Mouse (Mus musculus) neural tube, embryonic 12.5 days (tissue): ENCODE data around the gene Olfr173. TPM values are rescaled to one million over a fixed set of nuclear protein-coding genes. Genes with fewer than 3 reads are reported as not detected.

Source experiments
- ATAC-seq: fragments of 200-750 bp; cut with Nextera tagmentation; 2 replicates; pipeline ENCODE4 v1.8.0; 2017; ENCODE audit warnings: low read depth, mild to moderate bottlenecking, moderate TSS enrichment, moderate library complexity; ENCODE audit not compliant: low FRiP score
- H3K27ac ChIP-seq: fragments of 300-500 bp; sonication (generic); 2 replicates; pipeline ENCODE4 v1.5.1; 2016
- H3K27me3 ChIP-seq: fragments of 300-500 bp; sonication (generic); replicated peaks from 2 replicates; pipeline ENCODE4 v1.6.1; 2016; ENCODE audit warnings: mild to moderate bottlenecking
- H3K36me3 ChIP-seq: fragments of 300-500 bp; sonication (generic); 2 replicates; pipeline ENCODE4 v1.6.1; 2016; ENCODE audit warnings: mild to moderate bottlenecking
- H3K4me1 ChIP-seq: fragments of 300-500 bp; sonication (generic); 2 replicates; pipeline ENCODE4 v1.6.1; 2016
- H3K4me2 ChIP-seq: fragments of 300-500 bp; sonication (generic); replicated peaks from 2 replicates; pipeline ENCODE4 v1.6.1; 2016; ENCODE audit warnings: mild to moderate bottlenecking
- H3K4me3 ChIP-seq: fragments of 300-500 bp; sonication (generic); 2 replicates; pipeline ENCODE4 v1.5.1; 2016
- H3K9ac ChIP-seq: fragments of 300-500 bp; sonication (generic); 2 replicates; pipeline ENCODE4 v1.6.1; 2016; ENCODE audit warnings: mild to moderate bottlenecking
- H3K9me3 ChIP-seq: fragments of 300-500 bp; sonication (generic); 2 replicates; pipeline ENCODE4 v1.6.1; 2016; ENCODE audit warnings: mild to moderate bottlenecking
- WGBS: fragments of 180-500 bp; shearing (Covaris S2); methylation state at CpG from one replicate; pipeline ENCODE4 v1.1.7; 2016; 5-methylcytosine and 5-hydroxymethylcytosine counted together
- microRNA-seq: library from miRNA; unstranded; fragments of <30 nt; microRNA quantifications from one replicate; pipeline ENCODE4, GENCODE M21; 2017
- polyA plus RNA-seq: library from polyadenylated mRNA; unstranded; fragments of >200 nt; fragmentation: Nextera tagmentation; extraction: Ambion mirVana; gene quantifications from 2 replicates; pipeline ENCODE4 v1.2.1, GENCODE M21; 2016

The Olfr173 gene
- not detected in 2 replicates for polyA plus RNA-seq

DNA sequence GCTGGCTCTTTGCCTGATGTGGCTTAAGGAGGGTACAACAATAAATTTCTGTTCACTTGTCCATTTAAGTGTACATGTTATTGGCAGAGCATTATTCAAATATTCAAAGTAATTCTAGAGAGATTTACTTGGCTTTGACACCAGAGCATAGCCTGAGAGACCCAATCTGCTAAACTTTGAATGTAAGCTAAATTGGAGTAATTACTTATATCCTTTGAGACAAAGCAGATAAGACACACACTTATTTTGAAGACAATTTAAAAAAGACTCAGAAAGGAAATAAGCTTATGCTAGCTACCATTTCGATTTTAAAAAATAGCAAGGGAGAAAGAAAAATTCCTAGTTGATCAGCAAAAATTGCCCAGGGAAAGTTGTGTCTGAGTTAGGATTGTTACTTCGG lies at the start of gene Olfr173:
TSS of gene Olfr173 (minus strand) at position 101 of the 400 bp plus-strand sequence.
- no peak within 1 kb of the TSS for H3K27ac ChIP-seq
- H3K36me3 ChIP-seq = no peaks in the 10 kb centered on the region
- H3K9me3 ChIP-seq = no peaks in the 10 kb centered on the region
- 72% methylated on average over 2 of the region's 2 CpGs for WGBS
- no peak for ATAC-seq
- no peak within 1 kb of the TSS for H3K4me2 ChIP-seq
- no peak within 1 kb of the TSS for H3K4me3 ChIP-seq
- H3K27me3 ChIP-seq = no peaks in the 10 kb centered on the region
- H3K9ac ChIP-seq = no peak within 1 kb of the TSS
- no peaks in the 10 kb centered on the region for H3K4me1 ChIP-seq

DNA sequence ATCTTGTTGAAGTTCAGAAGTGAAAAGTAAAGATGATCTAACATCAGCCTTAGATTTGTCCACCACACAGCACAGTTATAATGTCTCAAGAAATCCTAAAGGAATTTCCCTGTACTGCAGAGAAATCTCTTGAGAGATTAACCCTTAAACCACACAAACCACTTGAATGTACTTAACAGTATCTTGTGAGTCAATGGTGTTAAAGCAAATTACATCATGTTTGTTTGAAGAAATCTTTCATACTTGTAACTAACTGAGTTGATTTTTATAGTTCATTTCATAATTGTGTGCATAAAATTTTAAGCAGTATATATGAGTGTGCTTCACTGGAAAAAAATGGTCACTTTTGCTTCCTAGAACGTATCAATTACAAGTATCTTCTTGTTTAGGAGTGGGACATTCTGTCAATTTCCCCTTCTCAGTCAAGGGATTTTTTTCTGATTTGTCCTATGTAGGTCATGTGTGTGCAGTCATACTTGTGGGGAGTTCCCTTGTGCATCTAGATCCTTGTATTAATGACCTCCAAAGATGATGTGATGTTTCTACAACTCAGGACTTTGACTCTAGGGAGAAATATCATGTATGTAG lies 26.8 kb upstream of the Olfr173 start, which contains the start of gene Olfr175-ps1:
TSS of gene Olfr175-ps1 (minus strand) at position 51 of the 588 bp plus-strand sequence.
- Histone ChIP-seq H3K9ac (no peak within 1 kb of the TSS), H3K27ac (no peak within 1 kb of the TSS), H3K27me3 (no peaks in the 10 kb centered on the region), H3K4me1 (no peaks in the 10 kb centered on the region), H3K9me3 (no peaks in the 10 kb centered on the region), H3K4me3 (no peak within 1 kb of the TSS), H3K4me2 (no peak within 1 kb of the TSS), H3K36me3 (no peaks in the 10 kb centered on the region)
- 88% methylated on average over 1 of the region's 1 CpGs for WGBS
- no peak for ATAC-seq

DNA sequence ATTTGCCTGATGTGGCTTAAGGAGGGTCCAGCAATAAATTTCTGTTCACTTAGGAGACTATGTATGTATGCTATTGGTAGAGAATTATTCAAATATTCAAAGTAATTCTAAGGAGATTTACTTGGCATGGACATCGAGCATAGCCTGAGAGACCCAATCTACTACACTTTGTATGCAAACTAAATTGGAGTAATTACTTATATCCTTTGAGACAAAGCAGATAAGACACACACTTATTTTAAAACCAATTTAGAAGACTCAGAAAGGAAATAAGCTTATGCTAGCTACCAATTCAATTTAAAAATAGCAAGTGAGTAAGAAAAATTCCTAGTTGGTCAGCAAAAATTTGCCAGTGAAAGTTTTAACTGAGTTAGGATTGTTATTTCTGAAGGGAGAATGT lies 37.0 kb downstream of the Olfr173 start, which contains the start of gene Olfr172:
TSS of gene Olfr172 (minus strand) at position 101 of the 400 bp plus-strand sequence.
- no peak for ATAC-seq
- H3K4me1 ChIP-seq = no peaks in the 10 kb centered on the region
- no peak within 1 kb of the TSS for H3K4me3 ChIP-seq
- H3K4me2 ChIP-seq = no peak within 1 kb of the TSS
- WGBS = 90% methylated on average over 1 of the region's 1 CpGs
- H3K9ac ChIP-seq = no peak within 1 kb of the TSS
- H3K27ac ChIP-seq = no peak within 1 kb of the TSS
- no peaks in the 10 kb centered on the region for H3K36me3 ChIP-seq
- H3K9me3 ChIP-seq = no peaks in the 10 kb centered on the region
- no peaks in the 10 kb centered on the region for H3K27me3 ChIP-seq

DNA sequence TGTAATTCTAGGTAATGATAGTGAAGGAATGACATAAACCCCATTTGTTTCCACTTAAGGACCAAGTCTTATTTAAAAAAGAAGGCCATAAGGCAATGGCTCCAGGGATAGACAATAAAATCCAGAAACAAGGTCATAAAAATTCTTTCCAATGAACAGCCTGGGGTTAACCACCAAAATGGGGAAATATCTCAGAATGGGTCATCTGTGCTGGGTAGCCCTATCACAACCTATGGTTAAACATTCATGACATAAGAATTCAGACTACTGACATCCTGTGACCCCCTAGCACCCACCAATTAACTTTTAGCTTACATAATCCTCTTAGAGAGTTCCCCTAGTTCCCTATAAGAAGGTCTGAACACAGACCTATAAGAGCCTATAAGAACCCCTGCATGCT lies 43.9 kb downstream of the Olfr173 start:
- no peak overlapping the region for H3K4me3 ChIP-seq
- H3K27ac ChIP-seq = no peak overlapping the region
- no peaks in the 10 kb centered on the region for H3K36me3 ChIP-seq
- no peaks in the 10 kb centered on the region for H3K27me3 ChIP-seq
- no peaks in the 10 kb centered on the region for H3K4me1 ChIP-seq
- H3K4me2 ChIP-seq = no peak overlapping the region
- H3K9me3 ChIP-seq = no peaks in the 10 kb centered on the region
- H3K9ac ChIP-seq = no peak overlapping the region
- ATAC-seq = no peak

DNA sequence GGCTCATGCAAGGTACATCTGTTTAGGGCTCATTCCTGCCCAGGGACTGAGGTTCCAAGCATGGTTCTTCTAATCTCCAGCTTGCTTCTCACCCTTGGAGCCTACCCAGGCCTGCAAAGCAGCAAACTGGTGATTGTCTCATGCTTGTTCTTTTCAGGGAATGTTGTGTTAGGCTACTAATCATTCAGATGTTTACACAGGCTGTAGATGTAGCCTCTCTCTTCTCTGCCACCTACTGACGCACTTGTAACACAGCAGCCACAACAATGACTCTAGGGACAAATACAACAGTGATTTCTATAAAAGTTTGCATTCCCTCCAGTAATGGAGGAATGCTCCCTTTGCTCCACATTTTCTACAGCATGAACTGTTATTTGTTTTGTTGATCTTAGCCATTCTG lies 48.8 kb downstream of the Olfr173 start:
- Histone ChIP-seq H3K9ac (no peak overlapping the region), H3K4me3 (no peak overlapping the region), H3K4me1 (no peaks in the 10 kb centered on the region), H3K27ac (no peak overlapping the region), H3K4me2 (no peak overlapping the region), H3K27me3 (no peaks in the 10 kb centered on the region), H3K9me3 (no peaks in the 10 kb centered on the region), H3K36me3 (no peaks in the 10 kb centered on the region)
- 21% methylated on average over 1 of the region's 1 CpGs for WGBS
- no peak for ATAC-seq

DNA sequence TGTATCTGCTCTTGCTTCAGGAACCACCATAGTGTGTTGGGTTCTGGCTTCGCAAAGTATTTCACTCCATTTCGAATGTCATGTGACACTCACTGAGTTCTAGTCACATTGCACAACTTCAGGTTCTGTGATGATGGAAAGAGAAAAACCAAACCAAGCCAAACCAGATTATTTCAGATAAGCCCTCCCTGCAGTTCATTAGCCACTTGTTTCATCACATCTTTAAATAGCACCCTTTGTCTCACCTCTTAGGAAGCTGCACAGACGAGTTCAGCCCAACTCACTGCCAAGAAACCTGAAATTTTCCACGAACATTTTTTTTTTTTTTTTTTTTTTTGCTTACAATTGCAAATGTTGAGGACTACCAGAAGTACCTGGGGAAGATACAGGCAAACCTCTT lies 53.4 kb downstream of the Olfr173 start:
- no peak for ATAC-seq
- WGBS = 84% methylated on average over 4 of the region's 4 CpGs
- Histone ChIP-seq H3K27ac (no peak overlapping the region), H3K4me2 (no peak overlapping the region), H3K27me3 (no peaks in the 10 kb centered on the region), H3K9ac (no peak overlapping the region), H3K4me1 (no peaks in the 10 kb centered on the region), H3K9me3 (no peaks in the 10 kb centered on the region), H3K36me3 (no peaks in the 10 kb centered on the region), H3K4me3 (no peak overlapping the region)

Small RNAs within 50 kb of the gene (microRNA-seq; reads per million reads assigned to microRNA genes)
- not detected for gene Gm27564

Other genes starting within 250 kb of the Olfr173 start
- not detected in 2 replicates for gene Gm813, start 183.3 kb downstream of the Olfr173 start, polyA plus RNA-seq
- 0.18 TPM in 1 of 2 replicates, not detected in the other for gene E330017A01Rik, start 161.5 kb downstream of the Olfr173 start, polyA plus RNA-seq
- 19.9 and 20.9 TPM in 2 replicates for gene Cpox, start 130.0 kb downstream of the Olfr173 start, polyA plus RNA-seq
- not detected in 2 replicates for gene Gpr15, start 81.2 kb downstream of the Olfr173 start, polyA plus RNA-seq
- 113 and 121 TPM in 2 replicates for gene Cldnd1, start 72.4 kb downstream of the Olfr173 start, polyA plus RNA-seq
- gene Olfr172, start 37.1 kb downstream of the Olfr173 start, polyA plus RNA-seq = not detected in 2 replicates
- gene Olfr175-ps1, start 26.5 kb upstream of the Olfr173 start, polyA plus RNA-seq = not detected in 2 replicates
- gene Olfr177, start 74.5 kb upstream of the Olfr173 start, polyA plus RNA-seq = not detected in 2 replicates
- not detected in 2 replicates for gene Olfr178, start 91.8 kb upstream of the Olfr173 start, polyA plus RNA-seq
- not detected in 2 replicates for gene Olfr181, start 128.5 kb upstream of the Olfr173 start, polyA plus RNA-seq
- gene Olfr180, start 129.1 kb upstream of the Olfr173 start, polyA plus RNA-seq = not detected in 2 replicates
- gene Olfr183, start 195.1 kb upstream of the Olfr173 start, polyA plus RNA-seq = not detected in 2 replicates
- not detected in 2 replicates for gene Olfr186, start 230.0 kb upstream of the Olfr173 start, polyA plus RNA-seq
- gene Olfr187, start 239.5 kb upstream of the Olfr173 start, polyA plus RNA-seq = not detected in 2 replicates